Mouse (Mus musculus) thymus, postnatal 14 days (tissue): ENCODE measurements around the gene Olfr427.
"Not testable (repeated sequence)": the region's sequence is repeated elsewhere in the genome, so short reads cannot be mapped to it uniquely, and the experiment has no call there.

Experiments
- DNase-seq: peaks from one replicate; pipeline ENCODE4 v3.0.0; 2021

The Olfr427 gene

GRCm38 (mm10) chr1:174096591-174096990, at the start of gene Olfr427:
TSS of gene Olfr427 (plus strand) at chr1:174096891.
- no peak for DNase-seq

GRCm38 (mm10) chr1:174048227-174048626, 48.5 kb upstream of the Olfr427 start:
- not testable (repeated sequence) for DNase-seq

GRCm38 (mm10) chr1:174048893-174049292, 47.8 kb upstream of the Olfr427 start, which contains the start of gene Olfr432:
TSS of gene Olfr432 (plus strand) at chr1:174049205.
- DNase-seq: no peak

GRCm38 (mm10) chr1:174049357-174049756, 47.3 kb upstream of the Olfr427 start:
- not testable (repeated sequence) for DNase-seq

GRCm38 (mm10) chr1:174050532-174050931, 46.2 kb upstream of the Olfr427 start:
- no peak for DNase-seq

- no peak for DNase-seq
Measured at GRCm38 (mm10) chr1:174051515-174051914, 45.2 kb upstream of the Olfr427 start.

- DNase-seq: no peak
Measured at GRCm38 (mm10) chr1:174051931-174052536, 44.7 kb upstream of the Olfr427 start.

GRCm38 (mm10) chr1:174052981-174053380, 43.7 kb upstream of the Olfr427 start:
- no peak for DNase-seq

- DNase-seq: no peak
Measured at GRCm38 (mm10) chr1:174055248-174055647, 41.4 kb upstream of the Olfr427 start.

GRCm38 (mm10) chr1:174066305-174066704, 30.4 kb upstream of the Olfr427 start, which contains the start of gene Olfr430:
TSS of gene Olfr430 (plus strand) at chr1:174066605.
- DNase-seq: no peak

GRCm38 (mm10) chr1:174084031-174084430, 12.7 kb upstream of the Olfr427 start, which contains the start of gene Olfr429:
TSS of gene Olfr429 (plus strand) at chr1:174084331.
- no peak for DNase-seq

- DNase-seq: no peak
Measured at GRCm38 (mm10) chr1:174103735-174104134, 7.0 kb downstream of the Olfr427 start.

- no peak for DNase-seq
Measured at GRCm38 (mm10) chr1:174121062-174121461, 24.4 kb downstream of the Olfr427 start, which contains the start of gene Olfr231. TSS of gene Olfr231 (minus strand) at chr1:174121162.

GRCm38 (mm10) chr1:174131217-174131616, 34.5 kb downstream of the Olfr427 start, which contains the start of gene Olfr424:
TSS of gene Olfr424 (plus strand) at chr1:174131517.
- no peak for DNase-seq

- DNase-seq: no peak
Measured at GRCm38 (mm10) chr1:174131999-174132398, 35.3 kb downstream of the Olfr427 start.

- DNase-seq: no peak
Measured at GRCm38 (mm10) chr1:174141384-174141783, 44.7 kb downstream of the Olfr427 start.

GRCm38 (mm10) chr1:174146696-174147095, 50.0 kb downstream of the Olfr427 start:
- DNase-seq: no peak

- no peak for DNase-seq
Measured at GRCm38 (mm10) chr1:174149289-174149688, 52.6 kb downstream of the Olfr427 start.
